In the genomic region with DNA sequence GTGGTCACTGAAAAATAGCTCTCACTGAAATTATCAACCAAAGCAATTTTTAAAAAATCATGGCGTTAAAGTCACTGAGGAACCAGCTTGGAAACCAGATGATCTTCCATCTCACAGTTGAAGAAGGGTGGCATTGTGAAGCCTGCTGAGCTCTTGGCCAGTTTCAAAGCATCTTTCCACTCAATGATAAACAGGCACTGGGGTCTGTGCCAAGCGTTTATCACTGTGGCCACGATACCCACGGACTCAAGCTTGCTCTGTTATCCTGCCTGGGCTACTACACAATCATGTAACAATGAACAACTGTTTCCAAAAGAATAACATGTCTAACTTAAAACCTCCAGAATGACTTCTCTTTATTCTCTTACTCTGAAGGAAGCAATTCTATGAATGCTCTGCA, we compare ENCODE assay signal across 17 mouse cellular contexts.
DNase-seq lines count a peak whose midpoint lies in the region; ATAC-seq and TF ChIP-seq lines count a peak whose summit lies in the region.
"Had no signal": no experiment of that assay in that cellular context is flagged by ENCODE, and none has a peak within 500 bp of the region (broad histone marks: within the 10 kb centered on the region; RNA-seq: fewer than 3 reads in every experiment).

No protein-coding gene starts in this region.

- H3K4me1 ChIP-seq in heart, embryonic 10.5 days, result 0 out of 2 replicates have a peak, but pooled peaks cover 3% of the 10 kb centered on the region
- H3K4me1 ChIP-seq in liver, postnatal 0 days (ENCODE audit: insufficient read depth), result no peaks in the 10 kb centered on the region

- no peak for TF ChIP-seq CTCF in liver, postnatal 0 days (IDR thresholded peaks at IDR 0.05; ENCODE audit: low read depth)

- H3K9ac ChIP-seq in liver, postnatal 0 days (replicated peaks), result no peak overlapping the region
- H3K9ac ChIP-seq: forebrain, embryonic 13.5 days; forebrain, postnatal 0 days; hindbrain, embryonic 15.5 days had no signal

- DNase-seq in heart, embryonic 10.5 days (ENCODE audit: low spot score), result peak; percentile 69
- no peak for DNase-seq in heart, postnatal 4 days
- no peak for DNase-seq in liver, postnatal 0 days
- DNase-seq in liver, result no peak
- DNase-seq in brain, adult 2 months (ENCODE audit: low read depth, low spot score), result peak; percentile 60
- DNase-seq in retina, embryonic 14.5 days (ENCODE audit: low spot score), result no peak
- DNase-seq: adrenal gland, postnatal 10 days; cerebellum, adult 8-10 months; cerebellum, postnatal 36 days; forebrain, postnatal 0 days; gastrocnemius, postnatal 14 days; kidney, adult 2 months had no signal

- peak overlapping the region; percentile 13; the same call in 1 of the 2 replicates for H3K4me2 ChIP-seq in liver, postnatal 0 days (ENCODE audit: low read depth, low read length)
- H3K4me2 ChIP-seq: forebrain, embryonic 13.5 days; hindbrain, embryonic 15.5 days had no signal

- H3K27me3 ChIP-seq in heart, embryonic 10.5 days (ENCODE audit: insufficient read depth, poor library complexity, severe bottlenecking), result no peaks in the 10 kb centered on the region
- H3K27me3 ChIP-seq in liver, postnatal 0 days (ENCODE audit: insufficient read depth, low read length), result no peaks in the 10 kb centered on the region
- H3K27me3 ChIP-seq: forebrain, embryonic 13.5 days; hindbrain, embryonic 15.5 days had no signal

- H3K9me3 ChIP-seq in heart, embryonic 10.5 days, result no peaks in the 10 kb centered on the region
- H3K9me3 ChIP-seq in liver, postnatal 0 days (ENCODE audit: low read length), result no peaks in the 10 kb centered on the region
- H3K9me3 ChIP-seq: embryonic facial prominence, embryonic 10.5 days; forebrain, embryonic 13.5 days; hindbrain, embryonic 15.5 days had no signal

- no peaks in the 10 kb centered on the region for H3K36me3 ChIP-seq in heart, embryonic 10.5 days
- no peaks in the 10 kb centered on the region for H3K36me3 ChIP-seq in liver, postnatal 0 days (replicated peaks; ENCODE audit: insufficient read depth, low read length)
- H3K36me3 ChIP-seq: embryonic facial prominence, embryonic 10.5 days; hindbrain, embryonic 15.5 days had no signal

- TF ChIP-seq EP300 in liver, postnatal 0 days (IDR thresholded peaks at IDR 0.05; ENCODE audit: low read depth), result no peak

- peak; percentile 45; the same call in 1 of the 2 replicates for ATAC-seq in liver, postnatal 0 days
- ATAC-seq in megakaryocyte-erythroid progenitor cell, adult 5-6 weeks (replicated peaks; ENCODE audit: low FRiP score, low TSS enrichment, poor library complexity, severe bottlenecking), result peak; percentile 83
- ATAC-seq: forebrain, embryonic 13.5 days; forebrain, postnatal 0 days; intestine, embryonic 16.5 days had no signal

- 77% methylated on average over 4 of the region's 4 CpGs for WGBS in heart, embryonic 10.5 days
- 56% methylated on average over 4 of the region's 4 CpGs for WGBS in liver, postnatal 0 days (ENCODE audit: insufficient replicate concordance)

- no peak overlapping the region for H3K27ac ChIP-seq in heart, embryonic 10.5 days
- H3K27ac ChIP-seq in liver, postnatal 0 days (ENCODE audit: low read depth), result no peak overlapping the region
- H3K27ac ChIP-seq: embryonic facial prominence, embryonic 10.5 days; forebrain, embryonic 13.5 days; hindbrain, embryonic 15.5 days had no signal

- no peak overlapping the region for H3K4me3 ChIP-seq in heart, embryonic 10.5 days
- no peak overlapping the region for H3K4me3 ChIP-seq in liver, postnatal 0 days (ENCODE audit: low read depth, low read length)
- H3K4me3 ChIP-seq: embryonic facial prominence, embryonic 10.5 days; forebrain, embryonic 13.5 days; hindbrain, embryonic 15.5 days had no signal

Comparison
In these comparisons a context has a peak if more than half of its experiments do, and no peak if none do; other contexts are left out.
1. DNase-seq: peak in heart, embryonic 10.5 days (single experiment) and brain, adult 2 months (single experiment); none in heart, postnatal 4 days (single experiment), liver, postnatal 0 days (single experiment), liver (single experiment) and retina, embryonic 14.5 days (single experiment).